Mouse (Mus musculus): ENCODE measurements around the gene Pde8a. TPM values are rescaled to one million over a fixed set of nuclear protein-coding genes. Genes with fewer than 3 reads are reported as not detected.
A peak's percentile ranks its signal among the peaks of the same experiment; 100 is the strongest.

Gene Pde8a
- total RNA-seq, 4 experiments from 2014 or later: 13.4 to 16.0 (median 14.0) TPM

DNA sequence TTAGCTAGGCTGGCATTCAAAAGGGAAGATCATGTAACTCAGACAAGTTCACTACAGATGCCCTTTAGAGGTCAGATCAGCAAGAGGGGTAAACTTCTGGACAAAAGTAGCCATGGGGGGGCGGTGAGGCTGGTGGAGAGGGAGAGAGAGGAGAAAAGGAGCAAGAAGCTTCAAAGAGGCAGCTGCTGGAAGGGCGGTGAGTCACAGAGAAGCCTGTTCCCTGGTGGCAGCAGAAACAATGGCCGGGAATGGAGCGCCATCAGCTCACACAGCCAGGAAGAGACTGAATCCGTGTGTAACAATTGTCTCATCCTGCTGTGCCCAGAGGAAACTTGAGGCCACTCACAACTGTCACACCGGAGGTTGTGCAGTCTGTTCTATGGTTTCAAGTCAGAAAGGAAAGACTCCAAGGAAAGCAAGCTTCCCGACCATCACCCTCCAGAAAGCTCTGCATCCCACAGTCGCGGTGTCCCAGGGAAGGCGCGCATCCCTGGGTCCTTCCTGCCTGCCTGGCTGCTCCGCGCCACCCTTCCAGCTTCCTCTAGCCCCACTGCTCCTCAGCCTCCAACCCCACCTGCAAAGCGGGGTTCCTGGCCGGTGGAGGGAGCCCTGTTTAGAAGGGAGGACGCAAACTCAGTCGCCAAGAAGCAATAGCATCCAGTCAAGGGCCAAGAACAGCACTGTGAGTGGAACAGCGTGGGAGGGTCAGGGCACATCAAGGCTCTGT is 122.5 kb downstream of the Pde8a start:
- DNase-seq (ENCODE audit: low spot score): peak; percentile 39

DNA sequence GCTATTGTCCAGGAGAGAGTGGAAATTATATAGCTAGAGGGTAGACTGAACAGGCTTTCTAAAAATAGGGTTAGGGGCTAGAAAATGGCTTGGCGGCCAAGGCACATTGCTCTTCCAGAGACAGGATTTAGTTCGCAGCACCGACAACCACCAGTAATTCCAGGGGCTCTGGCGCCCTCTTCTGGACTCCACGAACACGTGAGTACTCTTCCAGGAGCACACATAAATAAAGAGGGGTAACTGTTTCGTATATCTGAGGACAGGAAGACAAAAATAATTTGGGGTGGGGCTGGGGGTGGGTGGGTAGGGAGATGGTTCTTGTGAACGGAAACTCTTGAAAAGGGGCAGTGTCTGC is 123.0 kb downstream of the Pde8a start:
- peak; percentile 41 for DNase-seq (ENCODE audit: low spot score)

DNA sequence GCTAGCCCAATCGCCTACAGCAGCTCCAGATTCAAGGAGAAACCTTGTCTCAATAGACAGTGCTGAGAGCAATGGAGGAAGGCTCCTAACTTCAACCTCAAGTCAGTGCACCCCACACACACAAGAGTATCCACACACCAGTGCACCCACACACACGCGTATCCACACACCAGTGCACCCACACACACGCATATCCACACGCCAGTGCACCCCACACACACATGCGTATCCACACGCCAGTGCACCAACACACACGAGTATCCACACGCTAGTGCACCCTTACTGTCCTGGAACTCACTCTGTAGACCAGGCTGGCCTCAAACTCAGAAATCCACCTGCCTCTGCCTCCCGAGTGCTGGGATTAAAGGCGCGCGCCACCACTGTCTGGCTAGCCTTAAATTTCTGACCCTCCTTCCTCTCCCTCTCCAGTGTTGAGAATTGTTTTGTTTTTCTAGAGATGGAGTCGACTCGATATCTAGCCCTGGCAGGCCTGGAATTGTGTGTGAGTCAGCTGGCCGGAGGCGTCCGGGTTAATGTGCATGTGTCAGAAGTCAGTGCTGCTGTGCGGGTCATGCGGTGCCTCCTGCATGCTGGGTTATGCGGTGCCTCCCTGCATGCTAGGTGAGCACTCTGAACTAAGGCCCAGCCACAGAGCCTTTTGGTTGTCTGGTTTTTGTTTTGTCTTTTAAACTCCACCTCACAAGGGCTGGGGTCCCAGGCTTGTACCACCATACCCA is 124.6 kb downstream of the Pde8a start:
- DNase-seq (ENCODE audit: low spot score): no peak

DNA sequence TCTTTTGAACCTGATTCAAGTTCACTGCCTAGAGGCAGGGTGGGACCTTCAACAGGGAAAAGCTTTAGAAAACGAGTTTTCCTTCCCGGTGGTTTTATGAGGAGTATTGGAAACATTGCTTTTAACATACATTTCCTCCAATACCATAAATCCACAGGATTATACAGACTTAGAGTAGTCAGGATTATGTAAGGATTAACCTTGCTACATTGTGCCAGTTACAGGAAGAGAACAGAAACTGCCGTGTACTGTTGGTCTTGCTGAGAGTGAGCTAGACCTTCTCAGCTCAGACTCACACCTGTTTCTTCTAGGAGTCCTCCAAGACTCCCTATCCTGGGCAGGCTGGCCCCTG is 125.1 kb downstream of the Pde8a start:
- no peak for DNase-seq (ENCODE audit: low spot score)

DNA sequence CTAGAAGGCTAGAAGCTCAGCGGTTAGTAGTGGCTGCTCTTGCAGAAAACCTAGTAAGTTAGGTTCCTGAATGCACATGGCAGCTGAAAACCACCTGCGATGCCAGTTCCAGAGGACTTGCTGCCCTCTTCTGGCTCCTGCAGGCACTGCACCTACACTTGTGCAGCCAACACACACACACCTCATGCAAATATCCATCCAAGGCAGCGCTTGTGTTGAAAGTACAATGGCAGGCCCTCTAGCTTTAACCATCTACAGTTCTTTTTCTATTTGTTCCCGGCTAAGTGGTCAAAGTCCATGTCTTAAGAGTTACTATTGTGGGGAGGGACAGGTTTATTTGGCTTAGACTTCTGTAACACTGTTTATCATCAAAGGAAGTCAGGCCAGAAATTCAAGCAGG is 126.4 kb downstream of the Pde8a start:
- DNase-seq (ENCODE audit: low spot score): no peak

DNA sequence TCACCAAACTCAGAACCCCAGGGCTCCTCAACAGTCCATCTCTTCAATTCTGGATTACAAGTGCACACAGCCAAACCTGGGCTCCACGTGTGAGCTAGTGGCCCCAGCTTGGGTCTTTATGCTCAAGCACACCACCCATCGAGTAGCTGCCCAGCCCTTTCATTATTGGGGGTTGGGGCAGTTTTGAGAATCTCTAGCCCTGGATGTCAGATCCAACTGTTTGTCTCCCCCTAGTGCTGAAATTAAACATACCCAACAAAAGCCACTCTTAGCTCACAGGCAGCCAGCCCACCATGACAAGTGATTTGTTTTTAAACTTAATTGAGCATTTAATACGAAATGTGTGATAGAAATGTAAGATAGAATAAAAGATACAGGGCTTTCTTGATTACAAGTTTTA is 128.2 kb downstream of the Pde8a start:
- peak; percentile 35 for DNase-seq (ENCODE audit: low spot score)

DNA sequence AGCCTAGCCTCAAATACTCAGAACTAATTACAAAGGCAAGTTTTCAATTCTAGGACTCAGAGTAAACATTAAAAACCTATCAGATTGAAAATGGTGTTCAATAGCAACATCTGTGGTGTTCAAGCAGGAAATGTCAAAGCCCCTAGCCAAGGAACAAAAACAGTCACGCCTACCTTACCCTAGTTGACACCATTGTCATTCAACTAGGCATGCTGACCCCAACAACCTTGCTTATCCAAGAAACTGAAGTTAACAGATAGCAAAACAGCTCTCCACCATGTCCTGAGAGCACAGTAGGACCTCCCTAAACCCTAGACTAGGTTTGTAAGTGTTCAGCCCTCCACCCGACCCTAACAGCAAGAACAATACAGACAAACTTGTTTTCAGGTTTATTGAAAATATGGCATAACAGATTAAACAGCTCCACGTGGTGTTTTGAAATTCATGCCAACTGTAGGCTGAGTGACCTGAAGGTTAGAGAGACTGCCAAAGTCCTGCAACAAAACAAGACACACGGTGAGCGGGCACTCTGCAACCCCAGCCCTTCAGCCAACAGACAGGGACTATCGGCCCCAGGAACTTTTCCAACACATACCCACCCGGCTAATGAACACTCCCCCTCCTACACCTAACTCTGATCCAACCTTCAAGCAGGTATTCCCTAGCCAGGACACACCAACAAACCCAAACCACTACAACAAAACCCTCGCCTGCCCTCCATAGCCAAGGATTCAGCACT is 129.1 kb downstream of the Pde8a start:
- DNase-seq (ENCODE audit: low spot score): no peak

DNA sequence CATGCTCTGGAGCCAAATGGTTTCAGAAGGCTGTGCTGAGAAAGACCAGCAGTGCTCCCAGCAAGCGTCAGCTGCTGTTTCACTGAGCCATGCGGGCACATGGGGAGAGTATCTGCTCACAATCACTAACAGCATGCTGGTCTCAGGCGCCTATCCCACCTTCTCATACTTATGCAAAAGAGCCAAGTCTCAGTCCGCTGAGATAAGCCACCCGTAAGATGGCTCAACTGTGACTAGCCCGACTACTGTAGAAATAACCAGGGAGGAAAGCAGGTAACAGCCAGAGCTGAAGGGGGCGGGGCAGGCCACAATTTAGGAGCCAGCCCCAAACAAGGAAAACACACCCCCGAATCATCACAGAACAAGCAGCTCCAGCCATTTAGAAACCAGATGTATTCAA is 129.9 kb downstream of the Pde8a start:
- DNase-seq (ENCODE audit: low spot score): no peak

DNA sequence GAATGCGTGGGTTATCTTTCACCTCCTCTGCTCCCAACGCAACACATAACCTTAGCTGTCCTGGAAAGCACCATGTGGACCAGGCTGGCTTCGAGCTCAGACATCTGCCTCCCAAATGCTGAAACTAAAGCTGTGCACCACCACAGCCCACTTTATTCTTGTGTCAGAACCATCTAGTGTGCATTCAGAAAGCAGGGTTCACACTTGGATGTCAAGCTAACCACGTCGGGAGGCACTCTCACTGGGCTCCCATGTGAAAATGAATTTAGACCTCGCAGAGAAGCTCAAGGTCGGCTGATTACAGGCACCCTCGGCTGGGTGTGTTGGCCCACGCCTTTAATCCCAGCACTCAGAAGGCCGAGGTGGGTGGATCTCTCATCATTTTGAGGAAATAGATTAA is 130.4 kb downstream of the Pde8a start:
- no peak for DNase-seq (ENCODE audit: low spot score)

DNA sequence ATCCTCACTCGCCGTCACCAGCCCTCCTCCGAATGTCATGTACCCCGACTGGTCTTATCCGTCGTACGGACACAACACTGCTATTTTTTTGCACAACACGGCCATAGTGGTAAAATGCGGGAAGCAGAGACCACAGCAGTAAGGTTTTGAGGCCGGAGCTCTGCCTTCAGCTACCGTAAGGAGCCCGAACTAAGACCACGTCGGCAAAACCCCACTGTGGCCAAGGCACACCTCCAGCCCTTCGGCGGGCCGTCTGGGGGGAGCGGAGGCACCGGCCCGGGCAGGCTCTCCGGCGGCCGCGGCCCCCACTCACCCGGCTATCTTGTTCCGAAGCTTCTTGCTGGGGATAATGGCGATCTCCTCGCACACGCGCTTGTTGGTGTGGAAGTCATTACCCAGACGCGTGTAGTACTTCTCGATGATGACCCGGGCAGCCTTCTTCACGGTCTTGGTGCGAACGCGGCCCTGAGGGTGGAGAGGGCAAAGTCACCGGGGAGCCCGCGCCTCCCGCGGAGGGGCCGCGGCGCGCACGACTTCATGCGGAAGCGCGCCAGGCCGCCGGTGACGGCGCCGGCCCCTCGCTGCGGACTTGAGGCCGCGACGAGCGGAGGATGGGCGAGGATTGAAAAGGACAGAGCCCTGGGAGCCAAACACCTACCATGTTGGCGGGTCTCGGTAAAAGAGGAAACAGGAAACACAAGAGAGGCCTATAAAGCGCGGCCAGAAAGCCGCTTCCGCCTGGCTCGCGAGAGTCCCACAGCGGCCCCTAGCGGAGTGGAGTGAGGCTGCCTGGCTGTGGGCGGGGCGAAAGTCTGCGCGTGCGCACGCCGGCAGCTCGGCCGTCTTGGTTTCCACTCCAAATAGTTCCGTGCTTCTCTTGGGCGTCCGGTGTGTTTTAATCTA is 131.4 kb downstream of the Pde8a start, which contains the start of gene Rps17:
Rps17 (minus strand) TSS at position 711 of the 903 bp plus-strand sequence.
- DNase-seq (ENCODE audit: low spot score): peak; percentile 95

DNA sequence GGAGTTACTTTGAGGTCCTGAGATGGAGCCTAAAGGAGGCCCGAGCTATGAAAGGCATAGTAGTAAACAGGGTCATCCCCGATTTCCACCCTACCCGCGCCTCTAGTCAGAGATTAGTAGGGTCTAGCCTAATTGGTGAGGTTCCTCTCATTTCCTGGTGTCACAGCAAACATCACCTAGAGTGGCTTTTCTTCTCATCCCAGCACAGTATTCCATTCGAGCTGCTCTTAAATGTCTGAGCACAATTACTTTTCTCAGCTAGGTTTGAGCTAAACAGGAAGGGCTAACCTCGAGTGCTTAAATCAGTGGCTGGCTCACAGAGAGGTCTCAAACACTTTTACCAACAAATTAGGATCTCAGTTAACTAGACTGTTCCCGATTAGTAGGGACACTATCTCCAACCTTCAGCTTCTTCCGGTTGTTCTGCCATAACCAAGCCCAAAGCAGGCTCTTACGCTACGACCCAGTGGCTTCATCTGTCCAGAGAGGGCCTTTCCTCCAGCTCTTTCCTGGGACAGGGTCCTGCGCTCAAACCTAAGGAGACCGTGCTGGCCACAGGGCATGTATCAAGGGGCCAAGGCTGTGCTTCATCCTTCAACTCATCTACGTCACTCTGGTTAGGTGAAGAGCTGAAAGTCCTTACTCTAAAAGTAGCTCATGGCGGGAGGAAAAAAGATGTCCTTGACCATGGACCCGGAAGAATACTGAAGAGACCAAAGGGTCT is 132.2 kb downstream of the Pde8a start:
- no peak for DNase-seq (ENCODE audit: low spot score)

DNA sequence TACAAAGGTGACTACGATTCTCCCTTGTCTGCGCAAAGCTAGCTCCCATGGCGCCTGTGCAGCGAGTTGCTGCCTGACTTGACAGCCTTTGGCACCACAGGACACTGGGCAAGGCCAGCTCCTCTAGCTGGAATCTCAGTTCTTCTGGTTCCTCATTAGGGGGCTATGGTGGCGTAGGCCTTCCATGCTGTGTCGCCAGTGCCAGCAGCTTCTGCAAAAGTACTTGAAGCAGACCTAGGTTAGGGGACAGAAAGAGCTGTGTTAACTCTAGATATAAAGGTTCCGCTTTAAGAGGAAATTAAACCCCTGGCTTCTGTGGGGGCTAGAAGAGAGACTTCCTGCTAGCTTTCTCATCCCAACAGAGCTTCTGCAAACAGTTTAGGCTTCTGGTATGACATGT is 134.8 kb downstream of the Pde8a start:
- no peak for DNase-seq (ENCODE audit: low spot score)

DNA sequence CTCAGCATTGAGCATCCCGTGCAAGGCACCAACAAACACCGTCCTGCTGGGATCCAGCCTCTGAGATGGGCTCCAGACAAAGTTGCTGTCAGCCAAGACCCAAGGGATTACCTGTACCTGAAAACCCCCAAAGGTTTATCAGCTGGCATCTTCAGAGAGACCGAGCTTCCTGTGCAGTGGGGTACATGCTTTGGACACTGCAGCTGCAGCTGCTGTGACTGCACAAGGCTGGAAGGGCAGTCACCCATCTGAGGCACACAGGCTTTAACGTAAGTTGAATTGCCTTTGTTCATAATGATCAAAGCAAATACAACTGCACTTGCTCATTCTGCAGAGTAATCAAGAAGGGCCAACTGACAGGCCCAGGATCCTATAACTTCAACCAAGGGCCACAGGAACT is 138.4 kb downstream of the Pde8a start:
- DNase-seq (ENCODE audit: low spot score): no peak

DNA sequence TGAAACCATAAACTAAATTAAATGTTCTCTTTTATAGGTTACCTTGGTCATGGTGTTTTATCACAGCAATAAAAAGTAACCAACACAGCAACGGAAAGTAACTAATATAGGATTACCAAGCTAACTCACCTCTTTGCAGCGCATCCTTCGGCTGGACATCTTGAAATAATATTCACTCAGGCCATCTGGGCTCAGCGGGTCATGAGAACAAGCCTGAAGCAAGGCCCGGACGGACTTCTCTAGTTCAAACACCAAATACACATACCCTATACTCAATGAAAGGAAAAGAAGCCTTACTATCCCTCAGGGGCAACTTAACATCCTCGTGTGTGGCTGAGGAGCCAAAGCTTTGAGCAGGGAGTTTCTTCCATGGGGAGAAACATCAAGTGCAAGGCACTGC is 142.3 kb downstream of the Pde8a start:
- DNase-seq (ENCODE audit: low spot score): no peak

DNA sequence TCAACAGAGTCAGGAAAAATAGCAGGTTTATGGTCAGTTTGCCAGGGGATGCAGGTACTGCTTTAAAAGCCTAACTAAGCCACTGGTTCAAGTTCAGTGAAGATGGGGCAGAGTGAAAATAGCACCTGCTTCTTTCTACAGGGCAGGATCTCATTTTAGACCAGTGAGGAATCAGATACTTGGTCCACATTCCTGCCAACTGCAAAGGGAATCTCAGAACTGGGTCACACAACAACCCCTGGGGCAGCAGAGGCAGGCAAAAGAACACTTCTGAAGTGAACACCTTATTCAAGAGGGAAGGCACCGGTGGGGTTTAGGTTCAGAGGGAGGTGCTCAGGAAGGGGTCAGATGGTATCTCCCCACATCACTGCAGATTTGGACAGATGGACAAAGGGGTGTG is 143.0 kb downstream of the Pde8a start:
- no peak for DNase-seq (ENCODE audit: low spot score)

DNA sequence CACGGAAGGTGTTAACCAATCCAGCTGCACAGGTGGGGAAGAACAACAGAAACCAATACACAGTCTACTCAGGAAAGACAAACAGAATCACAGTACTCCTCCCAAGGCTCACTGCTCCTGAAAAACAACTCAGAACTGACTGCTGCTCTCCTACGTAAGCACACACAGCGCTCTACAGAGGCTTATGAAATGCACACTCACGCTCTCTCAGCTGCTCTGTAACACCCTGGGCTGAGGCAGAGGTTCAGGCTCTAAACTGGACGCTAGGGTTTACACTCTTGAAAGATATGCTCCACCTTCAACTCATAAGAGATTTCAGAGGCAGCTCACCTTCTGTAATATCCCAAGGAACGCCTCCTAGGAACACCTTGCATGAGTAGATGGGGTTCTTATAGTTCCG is 143.6 kb downstream of the Pde8a start:
- no peak for DNase-seq (ENCODE audit: low spot score)

DNA sequence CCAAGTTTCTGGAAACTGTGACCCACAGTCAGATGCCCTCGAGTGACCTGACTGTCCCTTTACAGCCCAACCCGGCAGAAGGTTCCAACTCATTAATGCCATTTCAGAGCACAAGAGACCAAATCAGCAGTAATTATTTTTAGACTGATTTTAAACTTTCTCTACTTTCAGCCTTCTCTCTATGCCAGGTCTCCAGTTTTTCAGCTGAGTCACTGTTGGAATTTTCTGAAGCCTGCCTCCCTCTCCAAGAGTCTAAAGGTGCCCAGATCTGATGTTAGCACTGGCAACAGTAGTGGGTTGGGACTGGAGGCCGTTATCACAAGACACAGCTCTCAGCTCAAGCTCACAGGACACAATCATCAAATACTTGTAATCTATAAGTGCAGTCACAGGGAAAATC is 154.6 kb downstream of the Pde8a start:
- DNase-seq (ENCODE audit: low spot score): no peak

DNA sequence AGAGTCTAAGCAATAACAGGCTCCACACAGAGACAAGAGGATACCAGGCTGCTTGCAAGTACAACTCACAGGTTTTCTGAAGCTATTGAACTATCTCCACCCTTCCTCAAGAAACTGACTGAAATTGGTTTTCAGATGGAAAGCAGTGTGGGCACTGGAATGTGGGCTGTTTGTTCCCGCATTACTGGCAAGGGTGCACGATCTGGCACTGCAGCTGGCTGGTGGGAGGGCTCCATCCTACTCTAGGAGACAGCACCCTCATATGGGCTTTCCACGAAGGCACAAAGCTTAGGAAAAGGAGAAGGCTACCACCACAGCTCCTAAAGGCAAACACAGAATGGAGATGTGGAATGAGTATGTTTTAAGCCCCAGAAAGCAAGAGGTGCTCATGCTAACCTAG is 156.3 kb downstream of the Pde8a start:
- DNase-seq (ENCODE audit: low spot score): no peak

DNA sequence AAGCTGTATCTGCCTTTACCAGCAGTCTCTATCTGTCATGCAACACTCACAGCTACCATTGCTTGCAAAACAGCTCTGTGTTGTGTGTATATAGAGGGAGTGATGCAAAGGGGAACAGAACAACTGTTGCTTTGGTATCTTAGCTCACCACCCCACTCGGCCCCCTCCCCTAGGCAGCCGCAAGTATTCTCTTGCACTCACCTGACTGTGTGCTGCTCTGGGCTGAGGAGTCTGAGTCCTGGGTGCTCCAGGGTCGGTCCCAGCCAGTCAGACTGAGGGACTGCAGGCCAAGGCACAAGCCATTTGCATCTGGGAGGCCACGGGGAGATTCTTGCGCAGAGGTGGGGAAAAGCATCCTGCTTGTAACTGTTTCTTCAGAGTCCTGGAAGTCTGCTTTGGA is 158.4 kb downstream of the Pde8a start:
- no peak for DNase-seq (ENCODE audit: low spot score)

DNA sequence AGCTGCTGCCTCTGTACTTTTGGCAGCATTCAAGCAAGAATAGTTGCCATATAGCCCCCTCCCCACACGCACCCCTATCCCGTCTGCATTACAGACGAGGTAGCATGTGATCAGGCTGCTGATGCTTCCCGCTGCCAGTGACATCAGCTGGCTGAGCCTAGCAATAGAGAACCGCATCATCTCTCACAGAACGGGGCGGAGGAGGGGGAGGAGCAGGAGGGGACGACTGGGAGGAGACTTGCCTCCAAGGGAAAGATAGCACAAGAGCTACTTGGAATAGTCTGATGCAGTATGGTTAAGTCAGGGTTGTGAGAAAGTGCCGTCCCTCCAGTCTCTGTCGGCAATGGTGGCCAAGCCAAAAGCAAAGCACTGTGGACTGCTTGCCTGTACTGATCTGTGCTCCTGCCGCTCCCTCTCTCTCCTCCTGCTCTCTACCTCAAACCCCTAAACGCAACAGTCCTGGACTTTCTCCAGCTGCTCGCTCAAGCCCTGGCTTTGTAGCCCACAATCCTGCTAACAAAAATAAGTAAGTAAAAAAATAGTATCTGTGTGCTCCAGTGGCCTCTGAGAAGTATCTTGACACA is 159.0 kb downstream of the Pde8a start:
- peak; percentile 28 for DNase-seq (ENCODE audit: low spot score)

DNA sequence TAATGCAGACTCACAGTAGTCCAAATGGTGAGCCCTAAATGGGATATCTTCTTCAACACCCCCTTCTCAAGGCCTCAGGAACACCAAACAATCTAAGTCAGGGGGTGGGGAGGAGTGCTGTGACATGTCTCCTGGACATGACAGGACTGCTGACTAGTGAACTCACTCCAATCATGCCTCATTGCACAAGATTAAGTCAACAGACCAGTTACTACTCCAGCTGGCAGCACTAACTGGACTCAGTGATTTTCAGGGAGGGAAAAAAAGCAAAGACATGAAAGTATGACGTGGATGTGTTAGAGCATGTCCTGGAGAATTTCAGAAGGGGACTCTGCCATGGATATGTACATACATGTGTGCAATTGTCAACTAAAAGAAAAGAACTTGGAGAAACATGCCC is 166.0 kb downstream of the Pde8a start:
- no peak for DNase-seq (ENCODE audit: low spot score)
